Mouse (Mus musculus) kidney, postnatal 0 days (tissue): Measurements from ENCODE around the gene Retnla. TPM values are rescaled to one million over a fixed set of nuclear protein-coding genes. Genes with fewer than 3 reads are reported as not detected.

Experiments used
- ATAC-seq: fragments of 200-750 bp; cut with Nextera tagmentation; replicated peaks from 2 replicates; pipeline ENCODE4 v1.8.0; 2017; ENCODE audit warnings: low read depth, moderate number of reproducible peaks, moderate TSS enrichment, moderate library complexity; ENCODE audit not compliant: low FRiP score
- DNase-seq: peaks from one replicate; pipeline ENCODE4 v3.0.0-alpha.2; 2016; ENCODE audit warnings: low spot score
- H3K27ac ChIP-seq: fragments of 300-500 bp; sonication (generic); 2 replicates; pipeline ENCODE4 v1.5.1; 2014; ENCODE audit warnings: mild to moderate bottlenecking
- H3K27me3 ChIP-seq: fragments of 300-500 bp; sonication (generic); 2 replicates; pipeline ENCODE4 v1.6.1; 2014; ENCODE audit warnings: low read length, mixed read lengths; ENCODE audit not compliant: insufficient read depth
- H3K36me3 ChIP-seq: fragments of 300-500 bp; sonication (generic); 2 replicates; pipeline ENCODE4 v1.6.1; 2014; ENCODE audit warnings: low read length, mixed read lengths; ENCODE audit not compliant: insufficient read depth
- H3K4me1 ChIP-seq: fragments of 300-500 bp; sonication (generic); replicated peaks from 2 replicates; pipeline ENCODE4 v1.6.1; 2014; ENCODE audit warnings: antibody characterized with exemption, low read length, mixed read lengths; ENCODE audit not compliant: insufficient read depth
- H3K4me2 ChIP-seq: fragments of 300-500 bp; sonication (generic); 2 replicates; pipeline ENCODE4 v1.6.1; 2014; ENCODE audit warnings: mild to moderate bottlenecking, low read length, moderate library complexity, mixed read lengths
- H3K4me3 ChIP-seq: fragments of 300-500 bp; sonication (generic); replicated peaks from 2 replicates; pipeline ENCODE4 v1.5.1; 2014; ENCODE audit warnings: low read depth, low read length
- H3K9ac ChIP-seq: fragments of 300-500 bp; sonication (generic); 2 replicates; pipeline ENCODE4 v1.6.1; 2014; ENCODE audit warnings: low read depth, low read length
- H3K9me3 ChIP-seq: fragments of 300-500 bp; sonication (generic); replicated peaks from 2 replicates; pipeline ENCODE4 v1.6.1; 2016; ENCODE audit warnings: low read length, inconsistent platforms, mixed read lengths
- CTCF ChIP-seq: IDR thresholded peaks from 2 replicates; pipeline ENCODE4 v1.5.1; 2016; ENCODE audit warnings: antibody characterized with exemption, low read depth, mild to moderate bottlenecking, moderate library complexity
- WGBS: fragments of 180-500 bp; shearing (Covaris S2); extraction: QIAGEN DNeasy Blood & Tissue Kit; methylation state at CpG from one replicate; pipeline ENCODE4 v1.1.7; 2014; 5-methylcytosine and 5-hydroxymethylcytosine counted together
- polyA plus RNA-seq: library from polyadenylated mRNA; unstranded; fragments of >200 nt; fragmentation: Nextera tagmentation; extraction: Ambion mirVana; gene quantifications from 2 replicates; pipeline ENCODE4 v1.2.1, GENCODE M21; 2015

The Retnla gene
- polyA plus RNA-seq: not detected in 2 replicates

DNA sequence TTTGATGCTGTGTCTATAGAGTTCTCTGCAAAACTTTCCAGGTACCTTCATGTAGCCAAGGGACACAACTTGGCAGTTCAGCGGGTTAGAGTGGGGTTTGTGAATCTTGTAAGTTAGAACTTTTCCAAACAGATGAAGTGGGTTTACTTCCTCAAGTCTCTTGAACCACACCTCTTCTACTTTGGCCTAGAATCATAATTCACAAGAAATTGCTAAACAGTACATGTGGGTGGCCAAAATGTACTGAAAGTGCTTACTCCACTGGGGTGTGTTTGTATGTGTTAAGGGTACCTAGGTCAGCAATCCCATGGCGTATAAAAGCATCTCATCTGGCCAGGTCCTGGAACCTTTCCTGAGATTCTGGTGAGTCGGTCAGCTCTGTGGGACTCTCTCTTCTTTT lies at the start of gene Retnla:
Gene Retnla, plus strand, starts transcription at position 286 of the 400 bp plus-strand sequence.
- no peak within 1 kb of the TSS for H3K9ac ChIP-seq
- H3K36me3 ChIP-seq: no peaks in the 10 kb centered on the region
- DNase-seq (no peak), ATAC-seq (no peak)
- WGBS: 83% methylated on average over 3 of the region's 3 CpGs
- no peak for TF ChIP-seq CTCF
- no peak within 1 kb of the TSS for H3K4me3 ChIP-seq
- no peaks in the 10 kb centered on the region for H3K27me3 ChIP-seq
- no peaks in the 10 kb centered on the region for H3K4me1 ChIP-seq
- no peaks in the 10 kb centered on the region for H3K9me3 ChIP-seq
- H3K27ac ChIP-seq: no peak within 1 kb of the TSS
- H3K4me2 ChIP-seq: no peak within 1 kb of the TSS

- no peak for DNase-seq
- WGBS: 68% methylated on average over 3 of the region's 3 CpGs
- H3K4me1 ChIP-seq: no peaks in the 10 kb centered on the region
- H3K9me3 ChIP-seq: no peaks in the 10 kb centered on the region
- H3K27ac ChIP-seq: no peak overlapping the region
- no peak for ATAC-seq
- no peaks in the 10 kb centered on the region for H3K27me3 ChIP-seq
- H3K4me3 ChIP-seq: no peak overlapping the region
- H3K36me3 ChIP-seq: no peaks in the 10 kb centered on the region
- H3K4me2 ChIP-seq: no peak overlapping the region
- TF ChIP-seq CTCF: no peak
- no peak overlapping the region for H3K9ac ChIP-seq
These were observed 44.1 kb upstream of the Retnla start for GRCm38 (mm10) chr16:48798285-48798684.

DNA sequence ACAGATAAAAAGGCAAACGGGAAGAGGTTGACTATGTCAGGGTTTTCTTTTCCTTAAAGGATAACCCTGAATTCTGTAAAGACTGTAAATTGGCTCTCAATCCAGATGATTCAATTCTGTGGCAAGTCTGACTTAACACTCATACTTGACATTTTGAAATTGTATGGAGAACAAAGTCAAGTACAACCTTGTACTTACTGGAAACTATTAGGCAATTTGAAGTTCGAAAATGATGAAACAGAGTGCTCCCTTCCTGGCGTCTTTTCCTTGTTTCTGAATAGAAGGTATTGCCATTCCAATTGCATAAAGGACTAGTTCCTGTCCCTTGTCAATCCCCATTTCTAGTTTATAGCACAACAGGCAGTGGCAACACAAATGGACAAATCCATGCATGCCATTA lies 42.9 kb upstream of the Retnla start:
- 86% methylated on average over 3 of the region's 3 CpGs for WGBS
- no peaks in the 10 kb centered on the region for H3K36me3 ChIP-seq
- DNase-seq (no peak), ATAC-seq (no peak)
- H3K27me3 ChIP-seq: no peaks in the 10 kb centered on the region
- TF ChIP-seq CTCF: no peak
- H3K4me1 ChIP-seq: no peaks in the 10 kb centered on the region
- no peak overlapping the region for H3K27ac ChIP-seq
- no peak overlapping the region for H3K4me2 ChIP-seq
- no peak overlapping the region for H3K9ac ChIP-seq
- H3K4me3 ChIP-seq: no peak overlapping the region
- no peaks in the 10 kb centered on the region for H3K9me3 ChIP-seq

- WGBS: 89% methylated on average over 2 of the region's 2 CpGs
- H3K36me3 ChIP-seq: no peaks in the 10 kb centered on the region
- H3K4me3 ChIP-seq: no peak overlapping the region
- H3K27me3 ChIP-seq: no peaks in the 10 kb centered on the region
- no peak overlapping the region for H3K27ac ChIP-seq
- H3K4me1 ChIP-seq: no peaks in the 10 kb centered on the region
- no peaks in the 10 kb centered on the region for H3K9me3 ChIP-seq
- no peak for DNase-seq
- no peak for TF ChIP-seq CTCF
- H3K4me2 ChIP-seq: no peak overlapping the region
- ATAC-seq: no peak
- H3K9ac ChIP-seq: no peak overlapping the region
These were observed 41.4 kb upstream of the Retnla start for GRCm38 (mm10) chr16:48800906-48801305.

DNA sequence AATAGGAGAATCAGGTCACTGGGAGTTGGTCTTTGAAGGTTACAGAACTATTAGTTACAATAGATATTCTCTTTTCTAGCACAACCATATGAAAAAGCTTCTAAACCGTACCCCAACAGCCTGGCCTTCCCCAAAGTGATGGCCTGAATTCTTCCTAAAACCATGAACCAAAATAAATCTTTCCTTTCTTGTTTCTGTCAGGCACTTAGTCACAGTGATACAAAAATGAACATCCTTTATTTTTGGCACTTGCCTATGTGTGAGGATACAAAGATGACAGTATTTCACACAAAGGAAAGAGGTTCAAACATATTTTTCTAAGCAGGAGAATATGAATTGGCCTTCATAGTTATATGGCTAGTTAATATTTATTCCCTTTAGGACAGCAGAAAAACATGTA lies 36.9 kb upstream of the Retnla start:
- no peak overlapping the region for H3K27ac ChIP-seq
- WGBS: 83% methylated on average over 1 of the region's 1 CpGs
- no peak overlapping the region for H3K4me3 ChIP-seq
- DNase-seq (no peak), ATAC-seq (no peak)
- H3K4me2 ChIP-seq: no peak overlapping the region
- no peaks in the 10 kb centered on the region for H3K9me3 ChIP-seq
- H3K9ac ChIP-seq: no peak overlapping the region
- H3K36me3 ChIP-seq: no peaks in the 10 kb centered on the region
- H3K4me1 ChIP-seq: no peaks in the 10 kb centered on the region
- H3K27me3 ChIP-seq: no peaks in the 10 kb centered on the region
- no peak for TF ChIP-seq CTCF

GRCm38 (mm10) chr16:48806521-48806920 lies 35.8 kb upstream of the Retnla start:
- WGBS: 83% methylated on average over 1 of the region's 1 CpGs
- no peaks in the 10 kb centered on the region for H3K9me3 ChIP-seq
- no peak for TF ChIP-seq CTCF
- H3K36me3 ChIP-seq: no peaks in the 10 kb centered on the region
- H3K27ac ChIP-seq: no peak overlapping the region
- H3K27me3 ChIP-seq: no peaks in the 10 kb centered on the region
- ATAC-seq (no peak), DNase-seq (no peak)
- no peak overlapping the region for H3K9ac ChIP-seq
- H3K4me3 ChIP-seq: no peak overlapping the region
- H3K4me1 ChIP-seq: no peaks in the 10 kb centered on the region
- H3K4me2 ChIP-seq: no peak overlapping the region

DNA sequence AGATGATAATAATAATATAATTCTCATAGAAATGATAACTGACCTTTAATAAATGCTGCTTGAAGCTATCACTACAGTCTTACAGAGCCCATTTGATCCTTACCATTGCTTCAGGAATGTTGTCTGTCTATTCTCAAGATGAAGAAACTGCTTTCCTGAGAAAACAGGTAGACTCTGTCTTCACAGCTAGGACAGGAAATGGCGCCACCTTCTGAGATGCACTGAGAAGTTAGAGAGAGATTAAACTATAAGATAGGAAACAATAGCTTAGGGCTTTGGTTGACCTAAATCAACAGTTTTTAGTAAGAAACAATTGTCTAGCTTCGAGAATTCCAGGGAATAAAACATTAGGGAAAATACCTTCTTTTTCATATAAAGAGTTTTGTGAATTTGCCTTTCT lies 33.0 kb upstream of the Retnla start:
- Histone ChIP-seq H3K4me2 (no peak overlapping the region), H3K27me3 (no peaks in the 10 kb centered on the region), H3K9me3 (no peaks in the 10 kb centered on the region), H3K36me3 (no peaks in the 10 kb centered on the region), H3K4me1 (no peaks in the 10 kb centered on the region), H3K9ac (no peak overlapping the region), H3K4me3 (no peak overlapping the region), H3K27ac (no peak overlapping the region)
- DNase-seq (no peak), ATAC-seq (no peak)
- peak; percentile 48 for TF ChIP-seq CTCF
- 53% methylated on average over 2 of the region's 2 CpGs for WGBS
